Mouse (Mus musculus) small intestine, adult 2 months (tissue): ENCODE measurements around the gene Gstm2.

ENCODE experiments used
- CTCF ChIP-seq: fragments of 200-500 bp; IDR thresholded peaks from 2 replicates; pipeline ENCODE4 v1.5.1; 2012; ENCODE audit warnings: low read depth, mild to moderate bottlenecking, control low read depth, inconsistent platforms, low read length, moderate library complexity, mixed read lengths; ENCODE audit not compliant: insufficient replicate concordance, insufficient read length; ENCODE audit errors: extremely low read depth
- POLR2A ChIP-seq: fragments of 200-500 bp; IDR thresholded peaks from 2 replicates; pipeline ENCODE4 v1.6.1; 2012; ENCODE audit warnings: low read depth, mild to moderate bottlenecking, control low read depth, inconsistent platforms, low read length, moderate library complexity

DNA sequence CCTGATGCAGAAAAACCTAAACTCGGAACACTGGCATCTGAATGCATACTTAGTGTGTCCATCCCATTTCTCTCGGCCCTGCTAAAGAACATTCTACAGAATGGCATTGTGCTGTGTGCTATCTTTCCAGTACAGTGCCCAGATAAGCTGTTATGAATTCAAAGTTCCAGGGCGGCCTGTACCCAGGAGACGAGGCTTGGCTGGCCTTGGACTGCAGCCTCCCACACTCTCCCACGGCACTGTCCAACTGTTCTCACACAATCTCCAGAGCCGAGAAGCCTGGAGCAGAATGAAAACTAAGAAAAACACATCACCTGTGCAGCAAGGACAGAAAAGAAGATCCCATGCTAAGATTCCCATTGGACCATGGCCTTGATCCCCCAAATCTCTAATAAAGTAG lies 3.5 kb downstream of the Gstm2 start:
- TF ChIP-seq CTCF, result no peak
- no peak for TF ChIP-seq POLR2A
